Mouse (Mus musculus) right cerebral cortex, postnatal 10 days (tissue): Measurements from ENCODE around the gene Esrrb.
A peak's percentile ranks its signal among the peaks of the same experiment; 100 is the strongest.

Source experiments
- DNase-seq, 2 experiments: peaks; one replicate each; pipeline ENCODE4 v3.0.0; 2021; ENCODE audit warnings: low spot score in 2 of 2

Esrrb gene

GRCm38 (mm10) chr12:86497126-86497525, 136.2 kb downstream of the Esrrb start:
- no peak for DNase-seq

DNA sequence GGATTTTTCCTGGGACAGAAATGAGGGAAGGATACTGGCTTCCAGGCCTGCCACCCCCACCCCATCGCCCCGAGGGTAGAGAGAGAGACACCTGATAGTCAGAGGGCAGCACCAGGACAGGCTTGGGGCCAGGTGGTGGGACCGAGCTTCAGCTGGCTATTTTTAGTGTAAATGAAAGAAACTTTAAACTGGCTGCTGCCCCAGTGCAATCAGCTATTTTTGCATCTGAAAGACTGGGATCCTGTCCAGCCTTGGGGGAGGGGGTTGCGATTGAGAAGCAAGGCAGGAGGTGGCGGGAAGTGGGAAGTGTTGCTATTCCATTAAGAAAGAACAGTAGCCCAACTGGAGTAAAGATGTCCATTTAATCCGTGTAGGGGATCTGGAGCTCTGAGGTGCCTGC, 137.8 kb downstream of the Esrrb start:
- DNase-seq: peak; percentile 85 to 86

DNA sequence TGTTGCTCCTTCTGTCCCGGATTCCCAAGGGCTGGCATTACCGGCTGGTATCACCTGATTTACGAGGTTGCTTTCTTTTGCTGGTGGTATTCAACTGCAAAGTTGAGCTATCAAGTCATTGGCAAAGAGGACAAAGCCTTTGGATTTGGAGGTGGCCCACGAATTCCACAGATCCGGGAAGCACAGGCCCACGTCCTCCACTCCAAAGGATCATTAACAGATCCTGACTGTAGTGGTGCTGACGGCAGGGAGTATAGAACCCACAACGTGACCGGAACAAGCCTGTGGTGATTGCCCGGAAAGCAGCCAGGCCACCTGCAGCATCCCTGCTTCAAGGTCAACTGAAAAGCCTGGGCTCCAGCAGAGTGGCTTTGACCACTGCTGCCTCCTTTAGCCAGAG, 140.8 kb downstream of the Esrrb start:
- DNase-seq: no peak

- DNase-seq: no peak
These were observed 143.0 kb downstream of the Esrrb start for GRCm38 (mm10) chr12:86503921-86504320.

DNA sequence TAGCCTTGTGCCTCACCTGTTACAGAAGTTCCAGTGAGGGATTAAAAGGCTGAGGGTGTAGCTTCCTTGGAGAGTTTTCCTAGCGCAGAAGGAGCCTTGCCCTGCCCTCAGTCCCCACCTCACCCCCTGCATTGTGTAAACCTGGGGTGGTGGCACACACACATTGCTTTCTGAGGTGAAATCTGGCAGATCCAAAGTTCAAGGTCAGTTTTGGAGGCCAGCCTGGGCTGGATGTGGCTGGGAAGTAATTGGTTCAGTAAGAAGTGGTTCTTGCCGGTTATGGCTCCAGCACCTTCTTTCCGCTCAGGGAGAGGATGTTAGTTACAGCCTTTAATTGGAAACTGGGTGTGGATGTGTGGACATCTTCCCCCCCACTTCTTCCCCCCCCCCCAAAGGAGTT, 143.4 kb downstream of the Esrrb start:
- no peak for DNase-seq

DNA sequence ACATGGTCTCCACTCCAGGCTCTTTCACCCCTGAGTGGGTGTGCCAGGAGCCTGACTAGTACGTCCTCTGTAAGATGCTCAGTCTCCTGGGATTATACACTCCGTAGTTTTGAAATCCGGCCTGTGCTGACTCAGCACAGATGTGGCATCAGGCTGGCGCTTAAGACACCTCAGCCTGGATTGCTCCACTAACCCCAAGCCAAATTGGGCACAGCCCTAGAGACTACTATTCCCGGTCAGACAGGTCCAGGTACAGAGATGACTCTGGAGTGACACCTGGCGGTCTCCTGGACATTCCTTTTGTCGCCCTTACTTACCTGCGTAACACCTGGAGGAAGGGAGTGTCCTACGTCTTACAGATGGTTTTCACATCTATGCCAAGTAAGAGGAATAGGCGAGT, 146.8 kb downstream of the Esrrb start:
- no peak for DNase-seq

- no peak for DNase-seq
These were observed 147.5 kb downstream of the Esrrb start for GRCm38 (mm10) chr12:86508313-86508988.

DNA sequence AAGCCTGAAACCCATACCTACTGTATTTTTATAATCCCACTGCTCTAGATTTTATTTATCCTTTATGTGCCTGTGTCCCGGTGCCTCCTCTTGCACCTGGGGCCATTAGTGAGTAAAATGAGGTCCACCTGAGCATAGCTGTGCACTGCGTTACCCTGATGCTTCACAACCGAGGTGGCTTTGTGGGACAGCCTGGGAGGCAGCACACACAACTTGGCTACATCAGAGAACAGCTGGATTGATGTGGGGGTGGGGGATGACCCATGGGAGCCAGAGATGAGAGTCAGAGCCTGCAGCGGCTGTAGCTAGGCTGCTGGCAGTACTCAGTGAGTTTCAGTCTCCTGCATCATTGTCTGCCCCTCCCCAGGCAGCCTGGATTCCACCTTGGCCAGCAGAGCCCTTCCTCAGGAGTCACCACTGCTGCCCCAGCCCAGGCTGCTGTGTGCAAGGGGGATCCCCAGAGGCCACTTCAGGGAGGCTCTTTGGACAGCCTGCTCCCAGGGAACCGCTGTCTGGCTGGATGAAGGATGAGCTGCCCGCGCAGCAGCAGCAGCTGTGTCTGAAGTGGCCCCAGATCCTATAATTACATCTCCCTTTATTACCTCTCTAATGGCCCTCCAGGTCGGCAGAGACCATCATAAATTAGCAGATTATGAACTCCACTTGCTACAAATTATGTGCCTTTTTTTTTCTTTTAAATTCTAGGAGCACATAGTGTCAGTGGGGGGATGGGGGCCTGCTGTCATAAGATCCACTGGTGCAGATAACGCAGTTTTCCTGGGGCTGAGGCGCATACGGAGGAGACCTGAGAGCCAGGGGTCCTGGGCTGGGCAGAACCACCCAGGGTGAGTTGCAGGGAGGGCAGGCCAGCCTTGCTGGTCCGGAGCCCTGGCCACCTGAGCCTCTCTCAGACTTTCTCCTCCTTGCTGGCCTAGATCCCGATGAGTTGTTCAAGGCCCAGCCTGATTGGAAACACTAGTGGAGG, 148.7 kb downstream of the Esrrb start:
- DNase-seq: no peak

DNA sequence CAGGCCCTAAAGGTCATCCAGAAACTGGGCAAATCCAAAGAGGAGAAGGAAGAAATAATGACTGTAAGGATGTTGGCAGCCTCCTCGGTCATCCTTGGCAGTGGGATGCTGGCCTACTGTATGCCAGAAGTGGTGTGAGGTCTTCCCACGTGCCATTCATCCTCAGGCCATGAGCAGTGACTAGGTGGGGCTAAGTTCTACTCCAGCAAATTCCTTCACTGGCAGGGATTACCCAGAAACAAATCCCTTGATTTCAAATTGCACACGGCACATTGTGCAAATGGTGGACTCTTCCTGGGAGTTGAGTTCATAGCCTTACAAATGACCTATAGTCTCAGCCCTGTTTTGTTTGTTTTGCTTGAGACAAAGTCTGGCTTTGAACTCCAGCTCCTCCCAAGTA, 151.4 kb downstream of the Esrrb start:
- DNase-seq: no peak

GRCm38 (mm10) chr12:86513596-86513995, 152.7 kb downstream of the Esrrb start:
- no peak for DNase-seq

GRCm38 (mm10) chr12:86516602-86517001, 155.7 kb downstream of the Esrrb start:
- no peak for DNase-seq

GRCm38 (mm10) chr12:86517721-86518120, 156.8 kb downstream of the Esrrb start:
- no peak for DNase-seq

GRCm38 (mm10) chr12:86518746-86519145, 157.8 kb downstream of the Esrrb start:
- DNase-seq: peak; percentile 57 to 60

DNA sequence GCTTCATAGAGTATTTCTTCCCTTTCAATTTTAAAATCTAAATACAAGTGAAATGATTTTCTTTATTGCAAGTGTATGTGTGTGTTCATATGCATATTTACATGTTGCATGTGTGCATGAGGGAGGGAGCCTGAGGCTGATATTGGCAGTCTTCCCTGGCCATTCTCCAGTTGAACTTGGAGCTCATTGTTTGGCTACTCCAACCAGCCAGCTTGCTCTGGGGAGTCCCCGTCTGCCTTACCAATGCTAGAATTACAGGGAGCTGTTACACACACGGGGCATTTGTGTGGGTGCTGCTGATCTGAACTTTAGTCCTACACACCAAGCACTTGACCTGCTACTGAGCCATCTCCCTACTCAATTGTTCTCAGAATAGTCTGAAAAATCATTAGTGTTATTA, 173.4 kb downstream of the Esrrb start:
- no peak for DNase-seq

DNA sequence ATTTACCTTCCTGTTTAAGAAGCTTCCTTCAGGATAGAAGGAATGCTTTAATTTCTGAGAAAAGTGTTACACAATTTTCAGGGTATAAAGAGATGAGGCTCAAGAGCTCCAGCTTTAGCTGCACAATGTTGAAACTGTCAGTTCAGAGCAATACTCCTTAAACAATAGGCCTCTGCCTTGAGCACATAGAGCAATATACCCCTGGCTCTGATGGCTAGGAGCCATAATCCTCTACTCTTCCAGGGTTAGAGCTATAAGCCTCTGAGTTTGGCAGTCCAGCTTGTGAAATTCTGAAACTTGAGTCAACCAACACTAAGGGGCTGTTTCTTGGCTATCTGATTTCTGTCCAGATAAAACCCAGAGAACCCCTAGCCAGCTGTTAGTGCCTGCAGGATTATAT, 176.9 kb downstream of the Esrrb start:
- DNase-seq: no peak

DNA sequence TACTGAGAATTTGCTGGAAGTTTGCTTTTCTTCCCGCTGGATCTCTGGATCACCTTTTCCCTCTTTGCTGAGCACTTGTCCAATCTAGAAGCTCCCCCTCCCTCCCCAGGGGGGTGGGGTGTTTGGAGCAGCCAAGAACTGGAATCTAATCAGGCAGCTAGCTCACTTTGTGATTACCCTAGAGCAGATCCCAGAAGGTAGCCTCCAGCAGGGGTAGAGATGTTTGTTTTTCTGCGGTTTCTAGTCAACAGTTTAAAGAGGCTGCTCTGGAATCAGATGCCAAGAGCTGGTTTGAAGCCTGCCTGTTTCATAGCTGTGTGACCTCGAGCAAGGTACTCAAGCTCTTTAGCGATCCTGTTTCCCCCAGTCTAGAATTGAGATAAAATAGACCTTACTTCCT, 177.8 kb downstream of the Esrrb start:
- no peak for DNase-seq

- DNase-seq: no peak
These were observed 178.6 kb downstream of the Esrrb start for GRCm38 (mm10) chr12:86539511-86539910.

DNA sequence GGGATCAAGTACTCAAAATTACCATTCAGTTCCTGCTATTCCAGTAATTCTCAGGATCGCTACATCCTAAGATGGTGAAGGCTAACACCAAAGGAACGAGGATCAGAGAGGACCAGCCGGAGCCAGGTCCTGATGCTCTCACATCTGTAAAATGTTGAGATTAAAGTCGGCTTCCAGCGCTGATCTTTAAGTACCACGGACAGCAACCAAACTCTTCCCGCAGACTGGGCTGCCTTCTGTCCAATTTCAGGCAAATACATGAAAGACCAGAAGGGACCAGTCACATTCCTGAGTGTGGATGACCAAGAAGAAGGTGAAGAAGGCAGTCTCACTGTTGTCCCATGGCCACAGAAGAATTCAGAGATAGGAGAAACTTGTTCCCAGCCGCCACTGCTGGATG, 186.9 kb downstream of the Esrrb start:
- DNase-seq: no peak

DNA sequence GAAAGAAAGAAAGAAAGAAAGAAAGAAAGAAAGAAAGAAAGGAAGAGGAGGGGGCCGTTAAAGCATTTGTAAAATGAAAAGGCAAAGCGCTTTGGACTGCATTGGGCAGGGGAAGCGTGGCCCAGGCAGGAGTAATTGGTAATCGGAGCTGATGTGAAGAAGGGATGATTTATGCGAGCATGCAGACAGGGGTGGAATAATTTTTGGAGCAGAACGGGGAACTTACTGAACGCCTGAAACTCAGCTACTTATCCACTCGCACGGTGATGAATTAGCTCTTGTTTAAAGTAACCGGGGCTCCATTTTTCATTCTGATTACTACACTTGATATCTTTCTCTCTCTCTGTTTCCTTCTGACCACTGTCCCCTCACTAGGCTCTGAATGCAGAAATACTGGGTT, 192.1 kb downstream of the Esrrb start:
- DNase-seq: no peak

- DNase-seq: no peak
These were observed 196.0 kb downstream of the Esrrb start for GRCm38 (mm10) chr12:86556796-86557517.

- no peak for DNase-seq
These were observed 198.0 kb downstream of the Esrrb start for GRCm38 (mm10) chr12:86558889-86559288.

- DNase-seq: no peak
These were observed 201.8 kb downstream of the Esrrb start for GRCm38 (mm10) chr12:86562705-86563104.
